ENCODE assay signal across 14 mouse cellular contexts in genomic region chr14:79420083-79420685, GRCm38 (mm10). TPM values are rescaled to one million over a fixed set of nuclear protein-coding genes. Genes with fewer than 3 reads are reported as not detected.
DNase-seq lines count a peak whose midpoint lies in the region; ATAC-seq and TF ChIP-seq lines count a peak whose summit lies in the region.
"Had no signal": no experiment of that assay in that cellular context is flagged by ENCODE, and none has a peak within 500 bp of the region (broad histone marks: within the 10 kb centered on the region; RNA-seq: fewer than 3 reads in every experiment).

No protein-coding gene starts in this region.

- ATAC-seq in midbrain, embryonic 11.5 days (ENCODE audit: low FRiP score), result peak; percentile 70
- ATAC-seq in midbrain, embryonic 13.5 days, result no peak
- ATAC-seq in hindbrain, embryonic 15.5 days (ENCODE audit: low FRiP score, low read depth), result peak; percentile 27; the same call in 1 of the 2 replicates
- no peak for ATAC-seq in forebrain, postnatal 0 days
- ATAC-seq: liver, embryonic 12.5 days had no signal

- 0 out of 2 replicates have a peak overlapping the region, but pooled peaks have one; percentile 14 for H3K4me2 ChIP-seq in midbrain, embryonic 11.5 days
- H3K4me2 ChIP-seq in midbrain, embryonic 13.5 days (replicated peaks), result no peak overlapping the region
- H3K4me2 ChIP-seq in hindbrain, embryonic 15.5 days, result peak overlapping the region; percentile 26; the same call in 1 of the 2 replicates
- H3K4me2 ChIP-seq in forebrain, postnatal 0 days (ENCODE audit: low read depth), result no peak overlapping the region
- H3K4me2 ChIP-seq: heart, embryonic 15.5 days; liver, embryonic 12.5 days had no signal

- no peaks in the 10 kb centered on the region for H3K9me3 ChIP-seq in midbrain, embryonic 11.5 days (ENCODE audit: control insufficient read depth, low read length)
- no peaks in the 10 kb centered on the region for H3K9me3 ChIP-seq in midbrain, embryonic 13.5 days
- no peaks in the 10 kb centered on the region for H3K9me3 ChIP-seq in hindbrain, embryonic 15.5 days
- H3K9me3 ChIP-seq in forebrain, postnatal 0 days (ENCODE audit: low read length), result no peaks in the 10 kb centered on the region
- H3K9me3 ChIP-seq: heart, embryonic 15.5 days; liver, embryonic 12.5 days had no signal

- no peak for TF ChIP-seq CTCF in forebrain, postnatal 0 days (IDR thresholded peaks at IDR 0.05; ENCODE audit: low read depth)

- H3K9ac ChIP-seq in midbrain, embryonic 11.5 days (ENCODE audit: low read length), result 0 out of 2 replicates have a peak overlapping the region, but pooled peaks have one; percentile 4
- H3K9ac ChIP-seq in midbrain, embryonic 13.5 days (replicated peaks), result no peak overlapping the region
- H3K9ac ChIP-seq in hindbrain, embryonic 15.5 days, result no peak overlapping the region
- H3K9ac ChIP-seq in forebrain, postnatal 0 days, result no peak overlapping the region
- H3K9ac ChIP-seq: heart, embryonic 15.5 days; liver, embryonic 12.5 days had no signal

- DNase-seq in midbrain, embryonic 11.5 days (ENCODE audit: low spot score, missing footprints), result no peak
- peak; percentile 11 for DNase-seq in embryo, embryonic 9.5 days (ENCODE audit: extremely low spot score)
- peak; percentile 71 for DNase-seq in retina, embryonic 14.5 days (ENCODE audit: low spot score)
- no peak for DNase-seq in gastrocnemius, postnatal 36 days
- DNase-seq in forebrain, postnatal 0 days, result no peak
- no peak for DNase-seq in thymus, postnatal 14 days
- DNase-seq: adrenal gland, postnatal 10 days; right cerebral cortex, postnatal 25 days had no signal

- no peaks in the 10 kb centered on the region for H3K36me3 ChIP-seq in midbrain, embryonic 11.5 days (ENCODE audit: control insufficient read depth, insufficient read depth, low read length)
- H3K36me3 ChIP-seq in midbrain, embryonic 13.5 days, result peaks cover 15% of the 10 kb centered on the region; the same call in 1 of the 2 replicates
- peaks cover 10% of the 10 kb centered on the region; the same call in 1 of the 2 replicates for H3K36me3 ChIP-seq in hindbrain, embryonic 15.5 days
- H3K36me3 ChIP-seq in forebrain, postnatal 0 days (ENCODE audit: insufficient read depth), result peaks cover 24% of the 10 kb centered on the region

- H3K27ac ChIP-seq in midbrain, embryonic 11.5 days (ENCODE audit: low read depth, low read length), result peak overlapping the region; percentile 21; the same call in 1 of the 2 replicates
- no peak overlapping the region for H3K27ac ChIP-seq in midbrain, embryonic 13.5 days
- H3K27ac ChIP-seq in hindbrain, embryonic 15.5 days (replicated peaks), result no peak overlapping the region
- no peak overlapping the region for H3K27ac ChIP-seq in forebrain, postnatal 0 days (ENCODE audit: low read depth, low read length)
- H3K27ac ChIP-seq: heart, embryonic 15.5 days; kidney, postnatal 0 days; liver, embryonic 12.5 days had no signal

- H3K4me1 ChIP-seq in midbrain, embryonic 11.5 days (ENCODE audit: control insufficient read depth, insufficient read depth, low read length), result peaks cover 4% of the 10 kb centered on the region; the same call in 1 of the 2 replicates
- H3K4me1 ChIP-seq in midbrain, embryonic 13.5 days (replicated peaks), result no peaks in the 10 kb centered on the region; the same call in 1 of the 2 replicates
- H3K4me1 ChIP-seq in hindbrain, embryonic 15.5 days (replicated peaks), result no peaks in the 10 kb centered on the region
- no peaks in the 10 kb centered on the region for H3K4me1 ChIP-seq in forebrain, postnatal 0 days (ENCODE audit: insufficient read depth)
- H3K4me1 ChIP-seq: heart, embryonic 15.5 days; liver, embryonic 12.5 days had no signal

- WGBS in midbrain, embryonic 11.5 days, result 33% methylated on average over 20 of the region's 20 CpGs
- 49% methylated on average over 20 of the region's 20 CpGs for WGBS in midbrain, embryonic 13.5 days
- WGBS in hindbrain, embryonic 15.5 days, result 21% methylated on average over 20 of the region's 20 CpGs
- WGBS in forebrain, postnatal 0 days, result 68% methylated on average over 20 of the region's 20 CpGs

- no peaks in the 10 kb centered on the region for H3K27me3 ChIP-seq in midbrain, embryonic 11.5 days (ENCODE audit: control insufficient read depth, insufficient read depth, low read length)
- H3K27me3 ChIP-seq in midbrain, embryonic 13.5 days, result no peaks in the 10 kb centered on the region
- H3K27me3 ChIP-seq in hindbrain, embryonic 15.5 days, result no peaks in the 10 kb centered on the region
- no peaks in the 10 kb centered on the region for H3K27me3 ChIP-seq in forebrain, postnatal 0 days (ENCODE audit: insufficient read depth, low read length)
- H3K27me3 ChIP-seq: heart, embryonic 15.5 days; liver, embryonic 12.5 days had no signal

- no peak overlapping the region for H3K4me3 ChIP-seq in midbrain, embryonic 11.5 days (ENCODE audit: low read depth, low read length)
- no peak overlapping the region for H3K4me3 ChIP-seq in midbrain, embryonic 13.5 days (replicated peaks)
- H3K4me3 ChIP-seq in hindbrain, embryonic 15.5 days, result no peak overlapping the region
- H3K4me3 ChIP-seq in forebrain, postnatal 0 days (ENCODE audit: low read depth, low read length), result no peak overlapping the region
- H3K4me3 ChIP-seq: erythroblast, embryonic 14.5 days; heart, embryonic 15.5 days; liver, embryonic 12.5 days had no signal

- intact Hi-C loops in gastrocnemius, postnatal 36 days (cut with DNase I), result no loop called here

RNA-seq across cellular contexts. Expression of gene Kbtbd7, which starts 6.1 kb away (rescaled TPM):
- polyA plus RNA-seq in midbrain, embryonic 11.5 days (2014; fragmentation: Nextera tagmentation; extraction: Ambion mirVana), result 18.4 and 20.2 TPM in 2 replicates
- 18.1 TPM in 2 replicates for polyA plus RNA-seq in midbrain, embryonic 13.5 days (2015; fragmentation: Nextera tagmentation; extraction: Ambion mirVana)
- polyA plus RNA-seq in hindbrain, embryonic 15.5 days (2015; fragmentation: Nextera tagmentation; extraction: Ambion mirVana), result 18.2 and 18.8 TPM in 2 replicates
- total RNA-seq in gastrocnemius, postnatal 36 days (2021), result 1 to 10 TPM; 4.3 to 6.2 TPM
- total RNA-seq in forebrain, postnatal 0 days (2014; rRNA removed), result 34.2 and 40.7 TPM in 2 replicates
- polyA plus RNA-seq in forebrain, postnatal 0 days (2015; fragmentation: Nextera tagmentation; extraction: Ambion mirVana), result 10.7 and 13.7 TPM in 2 replicates

RNA-seq across cellular contexts. Expression of gene Mtrf1, which starts 22.6 kb away (rescaled TPM):
- polyA plus RNA-seq in midbrain, embryonic 11.5 days (2014; fragmentation: Nextera tagmentation; extraction: Ambion mirVana), result 10.2 and 10.5 TPM in 2 replicates
- 11.1 and 11.3 TPM in 2 replicates for polyA plus RNA-seq in midbrain, embryonic 13.5 days (2015; fragmentation: Nextera tagmentation; extraction: Ambion mirVana)
- 10.9 and 11.1 TPM in 2 replicates for polyA plus RNA-seq in hindbrain, embryonic 15.5 days (2015; fragmentation: Nextera tagmentation; extraction: Ambion mirVana)
- 1 to 10 TPM; 8.0 to 8.3 TPM for total RNA-seq in gastrocnemius, postnatal 36 days (2021)
- 6.9 and 7.4 TPM in 2 replicates for total RNA-seq in forebrain, postnatal 0 days (2014; rRNA removed)
- polyA plus RNA-seq in forebrain, postnatal 0 days (2015; fragmentation: Nextera tagmentation; extraction: Ambion mirVana), result 10.5 and 10.8 TPM in 2 replicates
- polyA plus RNA-seq: erythroblast, embryonic 14.5 days had no signal

RNA-seq across cellular contexts. Expression of gene Naa16, which starts 29.6 kb away (rescaled TPM):
- 38.3 and 41.8 TPM in 2 replicates for polyA plus RNA-seq in midbrain, embryonic 11.5 days (2014; fragmentation: Nextera tagmentation; extraction: Ambion mirVana)
- 26.2 and 30.0 TPM in 2 replicates for polyA plus RNA-seq in midbrain, embryonic 13.5 days (2015; fragmentation: Nextera tagmentation; extraction: Ambion mirVana)
- 20.3 and 21.4 TPM in 2 replicates for polyA plus RNA-seq in hindbrain, embryonic 15.5 days (2015; fragmentation: Nextera tagmentation; extraction: Ambion mirVana)
- 10 to 100 TPM; 21.7 to 22.1 TPM for total RNA-seq in gastrocnemius, postnatal 36 days (2021)
- 5.7 and 10.9 TPM in 2 replicates for total RNA-seq in forebrain, postnatal 0 days (2014; rRNA removed)
- polyA plus RNA-seq in forebrain, postnatal 0 days (2015; fragmentation: Nextera tagmentation; extraction: Ambion mirVana), result 8.5 and 10.5 TPM in 2 replicates

RNA-seq across cellular contexts. Expression of gene Kbtbd6, which starts 31.5 kb away (rescaled TPM):
- polyA plus RNA-seq in midbrain, embryonic 11.5 days (2014; fragmentation: Nextera tagmentation; extraction: Ambion mirVana), result 4.6 and 5.1 TPM in 2 replicates
- polyA plus RNA-seq in midbrain, embryonic 13.5 days (2015; fragmentation: Nextera tagmentation; extraction: Ambion mirVana), result 1.8 and 2.3 TPM in 2 replicates
- polyA plus RNA-seq in hindbrain, embryonic 15.5 days (2015; fragmentation: Nextera tagmentation; extraction: Ambion mirVana), result 2.0 and 2.8 TPM in 2 replicates
- under 1 TPM in 1 of 2 experiments, not detected in 1; 0.15 TPM for total RNA-seq in gastrocnemius, postnatal 36 days (2021)
- total RNA-seq in forebrain, postnatal 0 days (2014; rRNA removed), result 1.5 and 3.7 TPM in 2 replicates
- 1.0 and 1.2 TPM in 2 replicates for polyA plus RNA-seq in forebrain, postnatal 0 days (2015; fragmentation: Nextera tagmentation; extraction: Ambion mirVana)

Comparison
In these comparisons a context has a peak if more than half of its experiments do, and no peak if none do; other contexts are left out.
1. ATAC-seq: peak in midbrain, embryonic 11.5 days (single experiment) and hindbrain, embryonic 15.5 days (single experiment); none in midbrain, embryonic 13.5 days (single experiment) and forebrain, postnatal 0 days (single experiment).
2. H3K4me2 ChIP-seq: peak in midbrain, embryonic 11.5 days (single experiment) and hindbrain, embryonic 15.5 days (single experiment); none in midbrain, embryonic 13.5 days (single experiment) and forebrain, postnatal 0 days (single experiment).
3. DNase-seq: peak in embryo, embryonic 9.5 days (single experiment) and retina, embryonic 14.5 days (single experiment); none in midbrain, embryonic 11.5 days (single experiment), gastrocnemius, postnatal 36 days (0 of 2), forebrain, postnatal 0 days (single experiment) and thymus, postnatal 14 days (single experiment).